Mouse (Mus musculus): ENCODE results near the gene Heatr5a.
A peak's percentile ranks its signal among the peaks of the same experiment; 100 is the strongest.

Heatr5a gene

DNA sequence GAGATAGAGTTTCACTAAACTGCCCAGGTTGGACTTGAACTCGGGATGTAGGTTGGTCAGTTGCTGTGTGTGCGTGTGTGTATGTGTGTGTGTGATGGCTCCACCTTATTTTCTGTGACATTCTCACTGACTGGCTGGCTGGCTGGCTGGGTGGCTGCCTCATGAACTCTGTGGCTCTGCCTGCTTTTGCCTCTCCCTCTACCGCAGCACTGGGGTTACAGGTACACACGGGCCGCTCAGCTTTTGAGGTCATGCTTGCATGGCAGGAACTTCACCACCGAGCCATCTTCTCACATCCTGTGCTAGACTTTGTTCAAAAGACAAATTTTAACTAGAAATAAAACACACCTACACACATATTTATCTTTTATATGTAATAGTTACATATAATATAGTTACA lies 84.8 kb downstream of the Heatr5a start:
- DNase-seq (ENCODE audit: low read depth in 2 of 2, low spot score in 2 of 2) = peak; percentile 76 to 77

DNA sequence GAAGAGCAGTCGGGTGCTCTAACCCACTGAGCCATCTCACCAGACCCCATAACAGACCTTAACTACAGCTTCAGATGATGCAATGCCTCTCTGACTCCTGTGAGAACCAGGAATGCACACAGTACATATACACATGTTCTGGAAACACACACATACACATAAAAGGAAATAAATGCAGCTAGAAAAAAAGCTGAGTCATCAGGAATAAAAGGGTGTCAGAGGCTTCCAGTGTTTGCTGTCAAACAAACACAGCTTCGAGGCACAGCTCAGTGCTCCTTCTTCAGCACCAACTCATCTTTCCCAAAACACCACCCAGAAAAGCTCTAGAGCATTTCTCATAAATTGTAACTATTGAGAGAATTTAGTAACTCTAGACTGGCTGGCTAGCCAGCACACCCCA lies 86.3 kb downstream of the Heatr5a start:
- no peak for DNase-seq (ENCODE audit: low read depth in 2 of 2, low spot score in 2 of 2)

DNA sequence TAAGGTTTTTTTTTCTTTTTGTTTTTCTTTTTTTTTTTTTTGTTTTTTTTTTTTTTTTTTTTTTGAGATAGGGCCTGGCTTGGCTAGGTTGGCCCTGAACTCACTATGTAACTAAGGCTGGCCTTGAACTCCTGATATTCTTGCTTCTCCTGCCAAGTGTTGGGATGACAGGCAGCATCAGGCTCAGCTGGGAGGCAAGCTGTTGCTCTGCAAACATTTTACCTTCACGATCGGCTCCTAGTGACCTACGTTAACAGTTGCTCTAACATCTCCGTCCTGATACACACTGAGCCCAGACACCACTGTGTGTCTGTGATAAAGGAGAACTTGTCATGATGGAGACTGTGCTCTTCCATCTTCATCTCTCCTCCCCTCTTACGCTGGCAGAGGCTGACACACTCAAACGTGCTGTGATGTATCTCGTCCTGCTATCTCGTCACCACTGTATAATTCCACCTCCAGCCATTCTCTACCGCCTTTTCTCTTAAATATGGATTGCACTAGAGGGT lies 87.8 kb downstream of the Heatr5a start:
- DNase-seq (ENCODE audit: low read depth in 2 of 2, low spot score in 2 of 2) = no peak

DNA sequence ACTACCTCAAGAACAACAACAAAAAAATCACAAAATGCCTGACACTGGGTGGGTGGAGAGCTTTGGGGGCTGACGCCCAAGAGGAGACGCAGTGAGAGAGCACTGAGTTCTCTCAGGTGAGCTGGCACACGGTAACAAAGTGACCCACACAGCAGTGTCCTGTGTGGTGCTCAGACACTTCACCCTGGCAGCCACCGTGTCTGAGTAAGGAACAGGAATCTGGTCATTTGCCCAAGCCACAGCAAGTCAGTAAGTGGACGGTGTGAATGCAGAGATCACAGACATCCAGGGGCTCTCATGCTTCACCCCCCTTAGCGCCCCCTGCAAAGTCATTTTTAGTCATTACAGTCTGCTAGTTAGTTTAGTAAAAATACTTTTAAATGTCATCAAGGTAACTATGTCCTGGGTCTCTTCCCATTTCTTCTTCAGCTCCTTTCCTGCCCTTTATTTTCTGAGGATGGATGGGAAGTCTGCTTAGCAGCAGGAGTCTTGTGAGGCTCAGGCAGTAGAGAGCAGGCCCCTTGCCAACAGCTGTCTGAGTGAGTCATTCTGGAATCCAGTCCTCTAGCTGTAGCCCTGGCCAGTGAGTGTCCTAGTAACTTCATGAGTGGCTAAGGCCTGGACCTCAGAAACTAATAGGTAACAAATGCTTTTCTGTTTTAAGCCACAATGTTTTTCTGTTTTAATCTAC lies 88.4 kb downstream of the Heatr5a start:
- DNase-seq (ENCODE audit: low read depth in 2 of 2, low spot score in 2 of 2) = no peak

DNA sequence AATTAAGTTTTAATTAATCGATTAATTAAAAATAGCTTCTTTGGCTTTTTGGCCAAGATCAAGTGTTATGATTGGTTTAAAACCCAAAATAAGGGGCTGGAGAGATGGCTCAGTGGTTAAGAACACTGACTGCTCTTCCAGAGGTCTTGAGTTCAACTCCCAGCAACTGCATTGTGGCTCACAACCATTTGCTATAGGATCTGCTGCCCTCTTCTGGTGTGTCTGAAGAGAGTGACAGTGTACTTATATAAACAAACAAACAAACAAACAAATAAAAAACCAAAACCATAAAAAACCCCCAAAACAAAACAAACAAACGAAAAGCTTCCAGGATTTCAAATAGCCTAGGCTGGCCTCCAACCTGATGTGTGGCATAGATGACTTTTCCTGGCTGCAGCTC lies 89.3 kb downstream of the Heatr5a start:
- no peak for DNase-seq (ENCODE audit: low read depth in 2 of 2, low spot score in 2 of 2)

DNA sequence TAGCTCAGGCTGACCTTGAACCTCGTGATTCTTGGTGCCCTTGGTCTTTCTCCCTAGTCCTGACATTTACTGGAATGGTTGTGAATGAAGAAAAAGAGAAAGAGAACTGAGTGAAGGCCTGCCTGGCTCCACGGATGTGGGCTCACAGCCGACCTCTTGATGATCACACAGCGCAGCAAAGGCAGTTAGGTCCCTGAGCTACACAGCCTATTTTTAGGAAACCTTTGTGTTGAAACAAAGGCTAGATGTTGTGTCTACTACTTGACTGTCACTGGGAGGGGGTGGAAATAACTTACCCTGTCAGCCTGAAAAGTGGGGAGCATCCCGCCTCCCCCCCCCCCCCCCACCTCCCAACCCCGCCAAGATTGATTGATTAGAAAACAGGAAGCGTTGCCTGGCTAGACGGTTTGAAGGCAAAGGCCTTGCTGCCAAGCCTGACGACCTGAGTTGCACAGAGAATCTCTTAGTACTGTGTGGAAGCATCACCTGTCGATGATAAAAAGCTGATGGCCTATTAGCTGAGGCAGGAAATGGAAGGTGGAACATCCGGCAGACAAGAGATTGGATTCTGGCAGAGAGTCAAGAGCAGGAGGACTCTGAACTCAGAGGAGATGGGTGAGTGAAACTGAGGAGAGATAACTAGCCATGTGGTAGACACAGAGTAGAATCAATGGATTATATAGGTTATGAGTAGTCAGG lies 99.5 kb downstream of the Heatr5a start:
- DNase-seq (ENCODE audit: low read depth in 2 of 2, low spot score in 2 of 2) = peak in 1 of 2 experiments; percentile 19

DNA sequence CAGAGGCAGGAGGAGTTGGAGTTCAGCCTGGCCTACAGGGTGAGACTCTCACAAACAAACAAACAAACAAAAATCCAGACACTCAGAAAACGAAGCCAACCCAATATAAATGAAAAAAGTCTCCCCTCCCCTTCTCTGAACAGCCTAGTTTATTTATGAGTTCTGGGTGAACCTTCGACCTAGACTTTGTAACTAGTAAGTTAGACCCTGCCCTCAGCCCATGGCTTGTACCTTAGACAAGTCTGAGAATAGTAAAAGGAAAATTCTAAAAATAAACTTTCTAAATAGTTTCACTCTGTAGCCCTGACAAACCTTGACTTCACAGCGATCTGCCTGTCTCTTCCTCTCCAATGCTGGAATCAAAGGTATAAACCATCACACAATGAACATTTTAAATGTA lies 101.6 kb downstream of the Heatr5a start:
- DNase-seq (ENCODE audit: low read depth in 2 of 2, low spot score in 2 of 2) = no peak

DNA sequence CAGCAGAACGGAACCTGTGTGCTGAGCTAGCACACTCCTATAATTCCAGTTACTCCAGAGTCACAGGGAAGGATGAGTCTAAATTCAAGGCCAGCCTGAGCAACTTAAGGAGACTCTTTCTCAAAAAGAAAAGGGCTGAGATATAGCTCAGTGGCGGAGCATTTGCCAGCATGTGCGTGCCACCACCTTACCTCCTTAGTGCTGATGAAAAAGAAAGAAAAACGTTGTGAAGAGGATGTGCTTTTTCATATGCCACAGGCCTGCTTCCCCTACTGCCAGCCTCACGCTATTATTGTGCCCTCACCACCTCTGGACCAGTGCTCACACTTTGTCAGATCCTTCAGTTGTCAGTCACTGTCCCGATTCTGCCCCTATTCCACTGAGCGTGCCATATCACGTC lies 104.0 kb downstream of the Heatr5a start:
- DNase-seq (ENCODE audit: low read depth in 2 of 2, low spot score in 2 of 2) = no peak

DNA sequence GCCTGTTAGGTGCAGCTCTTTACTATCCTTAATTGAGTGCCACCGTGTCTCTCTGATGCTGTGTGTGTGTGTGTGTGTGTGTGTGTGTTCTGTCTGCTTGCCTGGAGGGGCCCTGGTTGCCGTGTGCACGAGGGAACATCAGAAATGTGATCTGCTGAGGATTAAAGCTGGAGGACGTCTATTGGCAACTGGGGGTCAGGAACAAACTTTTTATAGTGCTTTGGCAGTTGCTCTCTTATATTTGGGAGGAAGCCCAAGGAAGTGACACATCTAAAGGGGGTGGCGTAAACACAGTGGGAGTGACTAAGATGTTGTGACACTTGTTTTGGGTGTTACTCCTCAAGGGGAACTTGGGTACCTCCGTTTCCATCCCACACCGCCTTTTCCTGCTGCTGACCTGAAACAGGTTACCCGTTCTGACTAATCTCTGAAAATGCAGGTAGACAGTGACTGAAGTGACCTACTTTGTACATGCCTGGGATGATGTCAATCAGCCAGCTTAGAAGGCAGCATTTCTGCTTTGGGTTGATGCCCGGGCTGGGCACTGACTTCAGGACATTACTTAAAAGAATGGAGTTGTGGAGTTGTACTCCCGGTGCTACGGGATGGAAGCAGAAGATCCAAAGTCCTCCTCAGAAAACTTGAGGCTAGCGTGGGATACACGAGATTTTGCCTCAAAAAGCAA lies 104.8 kb downstream of the Heatr5a start:
- DNase-seq (ENCODE audit: low read depth in 2 of 2, low spot score in 2 of 2) = peak; percentile 63 to 74

DNA sequence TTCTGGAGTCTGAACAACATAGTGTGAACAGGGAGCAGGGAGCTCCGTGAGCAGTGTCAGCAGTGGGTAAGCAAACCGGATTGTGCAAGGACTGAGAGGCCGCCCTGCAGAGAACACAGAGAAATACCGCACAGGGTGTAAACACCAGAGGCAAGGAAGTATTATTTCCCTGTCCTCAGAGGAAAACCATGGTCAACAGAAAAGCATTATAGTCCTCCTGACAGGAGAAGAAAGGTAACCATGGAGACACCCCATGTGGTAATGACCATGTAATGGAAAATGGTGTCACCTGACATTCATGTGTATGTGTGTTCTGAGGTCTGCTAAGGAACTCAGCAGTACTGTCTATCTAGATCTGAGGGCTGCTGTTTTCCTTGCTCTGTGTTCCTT lies 105.3 kb downstream of the Heatr5a start:
- peak; percentile 71 to 79 for DNase-seq (ENCODE audit: low read depth in 2 of 2, low spot score in 2 of 2)

DNA sequence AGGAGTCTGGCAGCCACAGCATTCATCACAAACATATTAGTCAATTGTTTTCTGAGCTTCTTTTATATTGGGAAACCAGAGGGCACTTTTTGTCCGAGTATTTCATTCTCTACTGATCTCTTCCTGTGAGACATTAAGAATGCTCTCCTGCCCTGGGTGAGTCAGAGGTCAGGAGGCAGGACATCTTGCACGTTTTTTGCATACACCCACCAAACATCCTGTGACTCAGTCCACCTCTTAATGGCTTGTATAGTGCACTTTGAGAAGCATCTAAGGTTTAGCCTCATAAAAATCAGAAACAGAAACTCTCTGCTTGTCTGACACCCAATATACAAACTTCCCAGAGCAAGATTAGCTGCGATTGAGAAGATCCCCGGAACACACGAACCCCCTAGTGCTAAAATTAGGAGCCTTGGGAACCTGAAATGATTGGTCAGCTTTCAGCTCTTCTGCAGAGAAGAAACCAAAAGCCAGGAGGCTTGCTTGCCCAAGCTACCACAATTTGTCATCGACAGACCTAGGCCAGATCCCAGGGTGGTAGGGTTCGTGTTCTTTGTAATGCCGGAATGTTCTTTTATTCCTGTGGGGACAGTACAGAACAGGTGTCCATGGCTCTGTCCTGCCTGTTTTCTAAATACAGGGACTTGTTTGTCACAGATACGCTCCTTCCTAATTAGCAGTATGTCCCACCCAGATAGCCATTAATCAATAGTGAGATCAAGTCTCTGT lies 105.9 kb downstream of the Heatr5a start:
- DNase-seq (ENCODE audit: low read depth in 2 of 2, low spot score in 2 of 2) = no peak

DNA sequence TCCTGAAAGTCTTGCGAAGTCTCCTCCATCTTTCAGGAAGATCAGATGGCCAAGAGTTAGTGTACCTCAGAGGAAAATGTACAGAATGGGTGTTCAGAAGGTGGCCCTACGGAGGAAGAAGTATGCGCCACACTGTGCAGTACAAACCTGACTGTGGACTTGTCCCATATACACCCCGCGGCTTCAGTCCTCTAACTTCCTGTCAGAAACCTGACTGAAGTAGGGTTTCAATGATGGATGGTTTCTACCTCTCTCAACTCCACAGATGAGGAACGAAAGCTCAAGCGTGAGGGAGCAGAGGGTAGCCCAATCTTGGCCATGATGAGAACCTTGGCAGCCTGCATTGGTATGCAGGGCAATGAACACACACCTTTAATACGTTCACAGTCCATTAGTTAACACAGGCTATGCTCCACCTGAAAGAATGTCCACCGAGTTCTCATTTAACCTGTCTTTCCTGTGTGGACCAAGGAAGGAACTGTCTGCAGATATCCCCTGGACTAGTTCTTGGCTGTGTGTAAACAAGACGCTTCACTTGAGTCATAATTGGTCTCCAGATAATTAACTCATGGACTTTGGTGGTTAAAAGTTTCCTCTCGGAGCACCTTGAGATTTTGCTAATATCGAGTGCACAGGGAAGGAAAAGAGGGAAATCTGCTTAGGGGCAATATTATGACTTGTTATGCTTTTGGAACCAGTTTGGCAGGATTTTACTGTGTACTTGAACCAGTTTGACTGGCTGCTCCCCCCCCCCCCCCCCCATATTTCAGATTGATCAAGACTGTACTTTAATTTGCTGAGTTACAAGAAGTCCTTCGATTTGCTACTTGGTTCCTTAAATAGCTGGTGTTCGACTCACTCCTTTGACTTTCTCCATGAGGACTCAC lies 107.8 kb downstream of the Heatr5a start:
- no peak for DNase-seq (ENCODE audit: low read depth in 2 of 2, low spot score in 2 of 2)

DNA sequence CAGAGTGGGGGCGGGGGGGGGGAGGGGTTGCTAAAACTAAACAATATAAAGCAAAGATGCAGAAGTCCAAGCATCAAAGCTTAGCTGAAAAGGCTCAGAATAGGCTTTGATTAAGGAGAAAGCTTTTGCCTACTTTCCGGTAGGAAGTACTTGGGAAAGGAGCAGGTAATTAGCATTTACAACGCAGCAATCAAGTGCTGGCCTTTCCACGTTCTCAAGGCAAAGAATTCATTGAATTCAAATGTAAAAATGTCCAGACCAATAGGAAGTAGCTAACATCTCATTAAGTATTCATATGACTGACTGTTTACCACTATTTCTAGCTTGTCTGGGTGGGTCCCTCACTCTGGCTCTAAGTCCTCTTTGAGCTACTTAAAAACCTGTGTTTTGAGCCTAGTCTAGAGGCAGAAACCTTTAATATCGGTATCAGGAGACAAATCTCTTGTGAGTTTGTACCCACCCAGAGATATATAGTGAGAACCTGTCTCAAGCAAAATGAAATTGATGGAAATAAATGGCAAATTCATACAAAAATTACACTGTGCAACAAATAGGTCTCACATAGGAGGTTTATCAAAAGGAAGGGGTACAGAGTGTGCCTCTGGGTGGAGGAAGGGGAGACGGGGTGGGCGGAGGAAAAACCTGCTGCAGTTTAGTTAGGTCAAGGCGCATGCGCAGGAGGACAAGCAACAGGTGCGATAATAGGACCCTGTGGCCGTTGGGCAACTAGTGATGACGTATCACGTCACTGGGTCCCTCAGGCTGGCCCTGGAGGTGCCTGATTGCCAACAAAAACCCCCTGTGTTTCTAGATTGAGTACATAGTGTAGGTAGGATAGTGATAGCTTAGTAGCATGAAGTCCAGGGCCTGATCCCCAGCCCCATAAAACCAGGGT lies 112.7 kb downstream of the Heatr5a start:
- DNase-seq (ENCODE audit: low read depth in 2 of 2, low spot score in 2 of 2) = no peak

DNA sequence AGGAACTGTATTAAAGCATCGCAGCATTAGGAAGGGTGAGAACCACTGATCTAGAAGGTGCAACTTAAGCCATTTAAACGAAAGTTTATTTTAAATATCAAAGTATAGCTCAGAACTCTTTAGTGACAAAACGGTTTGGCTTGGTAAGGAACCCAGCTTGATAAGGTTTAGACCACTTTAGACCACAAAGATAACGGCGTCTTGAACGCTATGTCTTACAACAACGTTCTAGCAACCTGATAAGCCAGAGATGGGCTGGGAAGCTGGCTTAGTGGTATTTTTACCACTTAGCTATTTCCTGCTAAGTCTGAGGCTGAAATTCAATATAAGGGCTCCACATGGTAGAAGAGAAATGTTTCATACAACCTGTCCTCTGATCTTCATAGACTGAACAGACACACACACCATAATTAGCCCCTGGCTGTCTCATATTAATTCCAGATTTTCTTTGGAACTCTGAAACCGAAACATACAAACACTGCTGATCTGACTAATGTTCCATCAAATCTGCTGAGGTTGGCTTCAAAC lies 114.3 kb downstream of the Heatr5a start:
- no peak for DNase-seq (ENCODE audit: low read depth in 2 of 2, low spot score in 2 of 2)

DNA sequence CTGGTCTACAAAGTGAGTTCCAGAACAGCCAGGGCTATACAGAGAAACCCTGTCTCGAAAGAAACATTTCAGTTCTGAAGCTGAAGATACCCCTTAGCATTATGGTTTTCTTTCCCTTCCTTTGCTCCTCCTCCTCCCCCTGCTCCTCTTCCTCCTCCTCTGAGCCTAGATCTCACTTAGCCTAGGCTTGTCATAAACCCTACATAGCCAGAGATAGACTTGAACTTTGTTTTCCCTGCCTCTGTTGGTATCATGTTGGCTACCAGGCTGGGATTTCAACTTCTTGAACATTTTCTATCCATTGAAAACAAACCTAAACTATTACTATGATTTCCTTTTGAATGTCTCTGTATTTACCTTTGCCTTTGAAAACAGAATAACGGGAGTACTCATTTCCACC lies 115.2 kb downstream of the Heatr5a start:
- DNase-seq (ENCODE audit: low read depth in 2 of 2, low spot score in 2 of 2) = no peak

DNA sequence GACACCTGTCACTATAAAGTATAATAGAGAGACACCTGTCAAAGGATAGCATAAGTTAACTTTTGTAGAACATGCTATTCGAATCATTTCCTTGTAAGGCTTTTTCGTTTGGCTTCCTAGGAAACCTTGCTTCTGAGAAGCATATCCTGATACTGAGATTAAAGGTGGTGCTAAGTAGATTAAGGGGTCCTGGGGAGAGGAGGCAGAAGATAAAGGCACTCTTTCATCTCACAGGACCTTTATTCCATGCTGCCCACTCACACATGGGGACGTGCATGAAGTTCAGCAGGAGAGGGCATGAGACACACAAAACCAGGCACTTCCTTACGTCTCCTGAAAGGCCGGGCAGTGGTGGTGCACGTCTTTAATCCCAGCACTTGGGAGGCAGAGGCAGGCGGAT lies 115.7 kb downstream of the Heatr5a start:
- no peak for DNase-seq (ENCODE audit: low read depth in 2 of 2, low spot score in 2 of 2)

DNA sequence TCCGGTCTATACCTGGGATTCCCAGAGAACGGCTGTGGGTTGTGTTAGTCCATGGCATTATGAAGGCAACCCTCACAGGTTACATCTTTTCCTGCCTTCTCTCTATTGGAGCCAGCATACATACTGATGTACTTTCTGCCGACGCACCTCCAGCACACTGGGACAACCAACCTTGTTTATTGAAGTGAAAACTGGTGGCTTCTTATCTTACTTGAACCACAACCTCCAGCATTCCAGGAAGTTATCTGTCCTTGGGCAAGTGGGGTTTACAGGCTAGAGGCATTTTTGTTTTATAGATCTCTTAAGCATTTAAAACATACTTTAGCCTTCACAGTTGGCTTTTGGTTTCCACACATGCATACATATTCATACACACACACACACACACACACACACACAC lies 119.5 kb downstream of the Heatr5a start:
- no peak for DNase-seq (ENCODE audit: low read depth in 2 of 2, low spot score in 2 of 2)

DNA sequence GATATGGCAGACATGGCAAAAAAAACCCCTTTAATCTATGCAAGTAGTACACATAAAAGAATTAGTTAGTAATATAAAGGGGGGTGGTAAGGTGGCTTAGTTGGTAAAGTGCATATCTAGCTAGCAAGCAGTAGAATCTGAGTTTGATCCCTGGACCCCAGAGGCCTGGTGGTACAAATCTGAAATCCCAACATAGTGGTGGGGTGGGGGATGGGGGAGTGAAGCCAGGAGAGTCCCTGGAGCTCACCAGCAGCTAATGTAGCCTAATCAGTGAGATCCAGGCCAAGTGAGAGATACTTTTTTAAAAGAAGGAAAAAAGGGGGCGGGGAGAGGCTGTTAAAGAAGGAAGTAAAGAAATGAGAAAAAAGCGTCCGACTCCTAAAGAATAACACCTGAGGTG lies 120.0 kb downstream of the Heatr5a start:
- no peak for DNase-seq (ENCODE audit: low read depth in 2 of 2, low spot score in 2 of 2)

DNA sequence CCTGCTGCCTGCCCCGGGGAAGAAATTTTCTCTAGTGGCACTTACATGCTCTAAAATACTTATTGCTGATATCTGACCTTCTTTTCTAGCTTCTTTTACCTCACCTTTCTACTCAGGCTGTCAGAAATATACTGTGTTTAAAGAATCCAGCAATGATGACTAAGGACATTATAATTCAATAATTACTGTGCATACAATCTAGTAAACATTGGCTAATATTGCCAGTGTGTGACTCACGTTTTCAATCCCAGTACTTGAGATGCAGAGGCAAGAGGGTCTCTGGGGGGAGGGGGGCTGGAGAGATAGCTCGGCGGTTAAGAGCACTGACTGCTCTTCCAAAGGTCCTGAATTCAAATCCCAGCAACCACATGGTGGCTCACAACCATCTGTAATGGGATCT lies 120.8 kb downstream of the Heatr5a start:
- DNase-seq (ENCODE audit: low read depth in 2 of 2, low spot score in 2 of 2) = no peak

Measured in CD8-positive naive resting alpha-beta T cell, adult 2 months (primary cell).